Mouse (Mus musculus): ENCODE data around the gene Gm10696.
"Not testable (repeated sequence)": the region's sequence is repeated elsewhere in the genome, so short reads cannot be mapped to it uniquely, and the experiment has no call there.

Gene Gm10696

DNA sequence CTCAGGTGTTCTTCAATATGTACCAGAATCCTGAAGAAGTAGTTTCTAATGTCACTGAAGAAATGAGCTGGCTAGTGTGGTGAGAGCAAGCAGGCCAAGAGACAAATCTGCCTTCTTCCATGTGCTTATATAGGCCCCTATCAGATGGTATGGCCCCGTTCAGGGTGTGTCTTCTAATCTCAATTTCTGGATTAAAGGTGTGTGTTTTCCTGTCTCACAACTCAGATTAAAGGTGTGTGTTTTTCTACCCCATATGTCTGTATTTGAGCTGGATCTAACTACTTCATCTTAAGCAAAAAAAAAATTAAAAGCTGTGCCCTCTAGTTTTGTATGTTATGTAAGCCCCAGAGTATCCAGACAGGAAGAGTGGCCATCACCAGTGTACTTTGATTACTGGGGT is at the start of gene Gm10696:
Gm10696 (minus strand) TSS at position 101 of the 400 bp plus-strand sequence.
- not testable (repeated sequence) for DNase-seq (ENCODE audit: extremely low read depth, low read depth)

DNA sequence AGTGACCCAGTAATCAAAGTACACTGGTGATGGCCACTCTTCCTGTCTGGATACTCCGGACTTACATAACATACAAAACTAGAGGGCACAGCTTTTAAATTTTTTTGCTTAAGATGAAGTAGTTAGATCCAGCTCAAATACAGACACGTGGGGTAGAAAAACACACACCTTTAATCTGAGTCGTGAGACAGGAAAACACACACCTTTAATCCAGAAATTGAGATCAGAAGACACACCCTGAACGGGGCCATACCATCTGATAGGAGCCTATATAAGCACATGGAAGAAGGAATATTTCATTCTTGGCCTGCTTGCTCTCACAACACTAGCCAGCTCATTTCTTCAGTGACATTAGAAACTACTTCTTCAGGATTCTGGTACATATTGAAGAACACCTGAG is 18.4 kb upstream of the Gm10696 start, which contains the start of gene Gm5286:
Gm5286 (plus strand) TSS at position 301 of the 400 bp plus-strand sequence.
- DNase-seq (ENCODE audit: extremely low read depth, low read depth) = not testable (repeated sequence)

DNA sequence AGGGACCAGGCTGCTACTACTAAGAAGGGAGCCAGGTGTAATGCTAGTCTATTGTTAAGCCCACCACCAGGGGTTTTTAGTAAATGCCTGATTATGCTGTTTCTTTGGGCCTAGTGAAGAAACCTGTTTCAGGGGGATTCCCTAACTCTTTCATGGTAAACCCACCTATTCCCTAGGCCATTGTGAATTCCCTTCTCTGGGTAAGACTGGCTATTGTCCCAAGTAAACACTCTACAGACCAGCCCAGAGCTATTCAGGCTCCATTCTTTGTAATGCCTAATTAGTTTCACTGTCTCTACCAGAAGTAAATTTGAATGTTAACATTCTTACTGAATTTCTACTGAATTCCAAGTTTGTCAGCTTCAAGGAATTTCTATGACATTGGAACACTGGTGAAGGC is 10.6 kb downstream of the Gm10696 start:
- not testable (repeated sequence) for DNase-seq (ENCODE audit: extremely low read depth, low read depth)

All from MEL-GATA-1-ER (cell line).